Mouse (Mus musculus) monocyte, adult 2 months (primary cell): ENCODE measurements around the gene Macf1.
"Not testable (repeated sequence)": the region's sequence is repeated elsewhere in the genome, so short reads cannot be mapped to it uniquely, and the experiment has no call there.

ENCODE experiments used
- DNase-seq, 2 experiments: peaks; one replicate each; pipeline ENCODE4 v3.0.0; 2022; ENCODE audit warnings: low spot score in 2 of 2, low read depth in 1 of 2

Gene Macf1

DNA sequence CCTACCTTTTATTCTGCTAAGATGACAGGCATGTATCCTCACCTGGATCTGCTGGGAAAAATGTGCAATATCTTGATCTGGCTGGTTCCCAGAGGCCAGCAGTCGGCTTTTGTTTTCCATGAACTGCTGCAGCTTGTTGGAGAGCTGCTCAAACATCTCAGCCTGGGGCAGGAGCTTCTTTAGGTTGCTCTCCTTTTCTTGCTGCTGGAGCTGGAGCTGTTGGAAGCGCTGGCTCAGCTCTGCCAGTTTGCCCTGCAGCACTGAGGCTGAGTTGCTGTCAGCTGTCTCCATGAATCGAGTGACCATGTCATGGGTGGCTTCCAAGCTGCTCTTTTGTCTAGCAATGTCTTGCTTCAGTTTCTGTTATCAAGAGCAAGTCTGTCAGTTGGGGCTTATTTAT lies 232.2 kb downstream of the Macf1 start:
- no peak for DNase-seq

- no peak for DNase-seq
Observed at GRCm38 (mm10) chr4:123449304-123449703, 234.9 kb downstream of the Macf1 start.

DNA sequence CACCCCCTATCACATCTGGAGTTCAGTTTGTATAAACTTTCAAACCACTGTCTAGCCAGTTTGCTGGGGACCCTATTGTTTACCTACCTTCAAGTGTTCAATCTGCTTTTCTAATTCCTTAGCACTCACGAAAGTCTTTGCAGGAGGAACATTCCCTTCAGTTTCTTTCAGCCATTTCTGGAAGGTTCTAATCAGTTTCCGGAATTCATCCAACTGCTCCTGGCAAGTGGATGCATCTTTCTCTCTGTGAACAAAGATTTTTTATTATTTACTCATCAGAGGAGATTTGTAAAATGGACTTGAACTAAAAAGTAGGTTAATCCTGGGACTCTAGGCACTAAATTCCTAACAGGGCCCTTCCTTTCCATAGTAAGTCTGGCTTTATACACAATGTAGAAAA lies 236.1 kb downstream of the Macf1 start:
- DNase-seq: no peak

GRCm38 (mm10) chr4:123447251-123447650 lies 236.9 kb downstream of the Macf1 start:
- no peak for DNase-seq

DNA sequence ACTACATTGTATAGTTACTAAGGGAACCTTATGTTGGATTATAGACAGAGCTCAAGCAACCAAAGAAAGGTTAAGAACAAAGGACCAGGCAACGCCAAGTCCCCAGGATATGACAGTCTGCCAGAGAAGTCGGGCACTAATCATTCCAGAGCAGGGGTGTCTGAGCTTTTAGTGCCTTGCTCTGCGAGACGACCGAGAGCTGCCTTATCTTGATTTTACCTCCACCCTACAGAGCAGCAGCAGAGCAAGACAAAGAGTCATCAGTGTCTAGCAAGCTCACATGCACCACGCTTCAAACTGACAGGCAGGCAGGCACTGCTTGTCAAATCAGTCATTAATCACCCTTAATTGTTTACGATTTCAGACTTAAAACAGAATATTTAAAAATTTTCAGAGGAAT lies 237.4 kb downstream of the Macf1 start:
- no peak for DNase-seq

- not testable (repeated sequence) for DNase-seq
Observed at GRCm38 (mm10) chr4:123446221-123446620, 237.9 kb downstream of the Macf1 start.

DNA sequence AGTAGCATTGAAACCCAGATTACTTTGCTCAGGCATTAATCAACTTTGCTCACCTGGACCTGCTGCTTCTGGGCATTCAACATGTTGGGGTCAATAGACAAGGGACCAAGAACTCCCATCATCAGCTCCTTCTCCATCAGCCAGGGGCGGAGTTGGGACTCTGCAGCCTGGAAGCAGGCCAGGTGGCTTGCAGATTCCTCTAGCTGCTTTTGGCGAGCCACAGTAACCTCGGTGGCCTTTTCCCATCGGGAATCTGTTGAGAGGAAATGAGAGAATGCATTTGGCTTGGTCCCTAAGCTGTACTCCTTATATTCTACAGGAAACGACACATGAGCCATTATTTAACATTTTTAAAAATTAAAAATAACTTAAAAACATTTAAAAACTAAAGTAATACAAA lies 245.7 kb downstream of the Macf1 start:
- DNase-seq: no peak

DNA sequence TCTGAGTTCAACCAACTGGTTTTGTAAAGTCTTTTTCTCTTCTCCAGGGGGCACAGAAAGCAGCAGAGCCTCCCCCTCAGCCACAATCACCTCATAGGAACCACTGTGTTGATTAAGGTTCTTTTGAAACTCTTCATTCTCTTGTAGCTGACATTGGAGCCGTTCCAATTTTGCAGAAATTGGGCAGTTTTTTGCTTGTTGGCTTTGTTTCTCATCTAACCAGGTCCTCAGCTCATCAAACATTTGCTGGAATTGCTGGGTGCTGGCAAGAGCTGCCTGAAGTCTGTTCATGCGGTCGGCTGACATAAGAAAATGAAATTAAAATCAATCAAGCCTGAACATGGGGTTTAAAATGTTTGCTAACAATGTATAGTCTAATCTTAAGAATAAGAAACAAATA lies 251.0 kb downstream of the Macf1 start:
- no peak for DNase-seq

DNA sequence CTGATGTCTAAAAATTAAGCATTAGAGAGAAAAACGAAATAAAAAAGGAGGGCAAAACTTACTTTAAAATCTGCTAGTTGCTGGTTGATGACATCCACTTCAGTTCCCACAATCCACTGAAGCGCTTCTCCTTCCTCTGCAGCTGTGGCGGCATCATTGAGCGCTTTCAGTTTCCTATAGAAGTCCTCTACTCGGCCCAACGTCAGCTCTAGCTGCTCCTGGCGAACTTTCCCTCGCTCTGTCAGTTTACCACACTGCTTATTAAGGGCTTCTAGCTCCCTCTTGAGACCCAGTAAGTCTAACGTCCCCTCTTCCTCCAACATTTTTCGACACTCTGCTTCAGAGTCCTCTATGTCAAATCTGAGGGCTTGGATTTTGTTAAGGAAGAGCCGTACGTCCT lies 252.2 kb downstream of the Macf1 start:
- DNase-seq: no peak

DNA sequence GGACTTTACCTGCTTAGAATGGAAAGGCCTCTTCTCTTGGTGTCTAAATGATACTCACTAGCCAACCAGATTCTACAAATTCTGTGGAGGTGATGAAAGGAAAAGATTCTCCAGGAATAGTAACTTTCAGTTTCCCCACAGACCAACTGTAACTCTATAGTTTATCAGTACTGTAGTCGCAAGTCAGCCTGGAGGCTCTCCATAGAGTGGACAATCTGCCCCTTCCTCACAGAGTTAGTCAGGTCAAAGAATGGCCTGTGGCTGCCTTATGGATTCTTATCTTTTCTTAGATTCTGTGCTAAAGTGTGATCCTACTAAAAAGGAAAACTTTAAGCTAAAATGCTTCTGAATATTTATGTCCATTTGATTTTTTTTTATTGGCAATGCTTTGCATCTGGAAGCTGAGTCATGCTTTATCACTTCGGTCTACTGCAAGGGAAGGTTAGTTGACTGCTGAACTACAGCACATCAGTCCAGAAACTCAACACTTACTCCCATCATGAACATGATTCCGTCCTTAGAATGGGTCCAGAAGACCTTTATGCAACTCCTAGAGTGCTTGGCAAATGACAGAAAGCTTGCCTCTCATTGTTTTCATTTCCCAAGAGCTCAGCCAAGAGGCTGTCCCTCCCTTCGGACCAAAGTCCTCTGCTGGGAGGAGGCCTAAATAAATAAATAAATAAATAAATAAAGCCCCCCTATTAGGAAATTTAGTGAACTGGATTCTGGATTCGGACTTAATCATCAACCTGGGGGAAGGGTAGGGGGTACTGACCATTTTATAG lies 256.1 kb downstream of the Macf1 start:
- no peak for DNase-seq

GRCm38 (mm10) chr4:123427271-123427899 lies 256.8 kb downstream of the Macf1 start:
- no peak for DNase-seq

DNA sequence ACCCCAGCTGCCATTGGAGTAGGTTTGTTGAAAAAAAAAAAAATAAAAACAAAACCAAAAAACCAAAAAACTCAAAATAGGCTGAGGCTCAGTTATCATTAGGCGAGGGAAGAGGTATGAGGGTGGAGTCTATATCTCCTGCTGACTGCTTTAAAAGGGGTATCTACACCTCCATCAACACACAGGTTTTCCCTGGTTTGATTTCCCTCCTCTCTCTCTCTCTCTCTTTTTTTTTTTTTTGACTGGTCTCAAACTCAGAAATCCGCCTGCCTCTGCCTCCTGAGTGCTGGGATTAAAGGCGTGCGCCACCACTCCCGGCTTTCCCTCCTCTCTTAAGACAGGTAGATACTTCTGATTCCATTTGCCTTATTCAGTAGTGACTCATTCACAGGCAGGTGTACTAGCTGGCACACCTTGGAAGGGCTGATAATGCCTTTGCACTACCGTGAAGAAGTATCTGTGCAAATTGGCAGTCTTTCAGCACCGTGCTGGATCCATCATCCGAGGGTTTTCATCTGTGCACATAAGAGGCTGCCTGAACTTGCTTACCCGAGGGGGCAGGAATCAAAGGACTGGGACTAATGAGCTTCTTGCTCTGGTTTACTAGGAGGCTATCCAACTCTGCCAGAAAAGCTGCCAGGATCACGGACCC lies 257.6 kb downstream of the Macf1 start:
- DNase-seq: no peak

DNA sequence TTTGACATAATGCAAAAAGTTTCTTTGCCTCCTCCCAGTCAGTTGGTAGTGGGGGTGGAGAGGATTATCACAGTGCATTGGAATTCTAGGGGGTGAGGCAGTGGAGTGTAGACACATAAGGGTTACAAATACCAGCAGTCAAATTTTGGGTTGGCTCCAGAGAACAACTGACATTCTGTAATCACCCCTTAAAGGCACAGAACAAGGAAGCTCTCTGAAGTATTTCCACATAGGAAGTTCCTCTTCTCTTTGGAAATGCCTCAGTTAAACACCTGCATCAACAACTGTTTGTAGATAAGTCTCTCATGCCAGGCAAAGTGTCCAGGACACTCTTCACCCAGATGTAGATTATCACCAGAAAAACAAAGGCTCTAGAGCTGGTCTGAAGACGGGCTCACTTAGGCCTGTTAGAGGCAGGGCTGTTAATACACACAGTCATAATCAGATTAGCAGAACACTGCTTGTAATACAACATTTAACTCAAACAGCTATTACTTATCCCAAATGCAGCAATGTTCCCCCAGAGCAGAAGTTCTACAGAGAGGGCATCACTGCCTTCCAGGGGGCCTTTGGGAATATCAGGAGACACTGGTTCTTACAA lies 258.4 kb downstream of the Macf1 start:
- no peak for DNase-seq

DNA sequence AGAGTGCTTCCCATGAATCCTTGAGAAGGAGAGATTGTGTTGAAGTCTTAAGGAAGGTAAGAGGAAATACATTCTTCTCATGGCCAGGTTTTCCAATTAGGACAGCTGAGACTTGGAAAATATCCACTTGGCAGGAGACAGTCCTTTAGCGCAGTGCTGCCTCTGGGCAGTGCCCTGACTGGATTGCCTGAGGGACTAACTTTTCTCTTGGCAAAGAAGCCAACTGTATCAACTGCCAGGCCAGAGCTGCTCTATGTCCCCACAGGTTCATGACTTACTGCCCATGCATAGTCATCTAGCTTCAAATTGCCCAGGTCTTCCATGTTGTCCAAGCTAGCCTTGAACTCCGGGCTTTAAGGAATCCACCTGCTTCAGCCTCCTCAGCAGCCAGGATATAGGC lies 260.1 kb downstream of the Macf1 start:
- DNase-seq: no peak

- DNase-seq: no peak
Observed at GRCm38 (mm10) chr4:123422828-123423227, 261.3 kb downstream of the Macf1 start.

DNA sequence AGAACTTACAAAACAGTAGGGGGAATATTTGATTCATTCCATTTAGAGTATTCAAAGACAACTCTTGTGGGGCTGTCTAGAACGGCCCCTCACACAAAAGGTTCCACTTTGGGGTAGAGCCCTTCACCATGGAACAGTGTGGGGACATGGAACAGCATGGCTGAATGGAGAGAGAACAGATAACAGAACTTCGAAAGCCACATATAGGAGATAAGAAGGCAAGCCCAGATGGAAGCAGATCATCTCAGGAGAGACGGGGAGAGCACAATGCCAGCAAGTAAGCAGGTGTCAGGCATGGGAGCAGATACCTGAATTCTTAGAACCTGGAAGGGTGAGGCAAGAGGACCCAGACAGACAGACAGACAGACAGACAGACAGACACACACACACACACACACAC lies 266.1 kb downstream of the Macf1 start:
- DNase-seq: no peak

DNA sequence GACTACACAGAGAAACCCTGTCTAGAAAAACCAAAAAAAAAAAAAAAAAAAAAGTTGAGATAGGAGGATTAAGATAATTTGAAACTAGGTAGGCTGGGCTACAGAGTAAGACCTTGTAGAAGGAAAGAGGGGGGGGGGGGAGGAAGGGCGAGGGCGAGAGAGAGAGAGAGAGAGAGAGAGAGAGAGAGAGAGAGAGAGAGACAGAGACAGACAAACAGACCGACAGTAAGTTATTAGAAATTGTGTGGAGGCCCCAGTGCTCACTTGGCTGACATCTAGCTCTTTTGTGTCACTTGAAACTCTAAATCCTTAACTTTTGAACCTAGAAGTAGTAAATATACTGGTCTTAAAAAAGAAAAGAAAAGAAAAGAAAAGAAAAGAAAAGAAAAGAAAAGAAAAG lies 266.7 kb downstream of the Macf1 start:
- no peak for DNase-seq

GRCm38 (mm10) chr4:123416829-123417228 lies 267.3 kb downstream of the Macf1 start:
- no peak for DNase-seq

DNA sequence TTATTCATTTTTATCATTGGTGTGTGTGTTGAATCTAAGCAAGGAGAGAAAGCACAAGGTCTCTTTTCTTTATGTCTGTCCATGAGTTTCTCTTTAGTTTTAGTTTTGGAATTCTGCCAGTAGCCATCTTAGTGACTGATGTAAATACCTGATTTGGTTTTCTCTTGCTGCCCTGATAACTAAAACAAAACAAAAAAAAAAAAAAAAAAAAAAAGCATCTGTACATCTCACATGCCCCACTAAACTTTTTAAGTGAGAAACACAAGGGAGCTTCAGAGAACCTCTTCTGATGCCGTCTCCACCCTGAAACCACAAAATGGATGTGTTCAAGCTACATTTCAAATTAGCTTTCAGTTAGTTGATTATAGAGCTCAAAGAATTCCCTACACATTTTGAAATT lies 268.6 kb downstream of the Macf1 start:
- DNase-seq: no peak

DNA sequence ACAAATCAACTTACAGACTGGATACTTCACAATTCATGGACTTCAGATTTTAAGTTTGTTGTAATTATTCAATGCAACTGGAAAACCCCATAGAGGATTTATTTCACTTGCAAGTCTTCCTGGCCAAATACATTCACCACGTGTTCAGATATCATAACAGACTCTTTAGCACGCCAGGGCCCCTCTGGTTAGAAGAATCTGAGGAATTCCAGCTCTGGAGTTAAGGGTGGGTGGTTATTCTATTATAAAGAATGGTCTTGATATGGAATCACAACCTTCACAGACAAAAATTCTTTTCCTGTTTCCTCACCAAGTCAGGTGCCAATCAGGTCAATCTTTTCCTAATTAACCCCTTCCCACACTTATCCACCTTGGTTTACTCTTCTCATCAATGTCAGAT lies 270.3 kb downstream of the Macf1 start:
- no peak for DNase-seq

DNA sequence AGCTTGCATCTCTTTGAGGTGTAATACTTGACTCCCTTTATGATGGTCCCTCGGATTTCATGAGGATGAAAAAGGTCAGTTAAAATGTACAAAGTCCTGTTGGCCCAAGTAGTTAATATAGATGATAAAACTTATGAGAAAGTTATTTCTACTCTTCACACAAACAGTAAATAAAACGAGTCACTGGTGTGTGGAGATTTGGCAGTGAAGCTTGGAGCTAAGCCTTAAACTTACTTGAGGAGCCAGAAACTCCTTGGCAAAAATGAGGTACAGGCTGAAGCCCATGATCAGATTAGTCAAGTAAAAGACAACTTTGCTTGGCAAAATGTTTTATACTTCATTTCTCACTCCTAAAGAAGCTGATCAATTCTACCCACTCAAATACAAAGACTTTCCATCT lies 271.2 kb downstream of the Macf1 start:
- DNase-seq: no peak

DNA sequence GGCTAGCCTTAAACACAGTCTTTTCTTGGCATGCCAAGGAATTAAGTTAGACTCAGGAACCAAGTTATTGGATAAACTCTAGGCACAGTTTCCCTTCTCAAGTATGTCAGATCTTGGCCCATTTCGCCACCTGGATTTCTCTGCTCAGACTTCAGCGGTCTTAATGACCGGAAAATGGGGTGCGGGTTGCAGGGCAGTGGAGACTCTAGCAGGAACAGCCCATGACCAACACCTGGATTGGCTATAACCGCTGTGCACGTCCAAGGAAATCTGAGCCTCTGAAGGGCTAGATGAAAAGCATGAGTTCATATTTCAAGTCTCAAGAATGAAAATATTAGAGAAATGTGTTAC lies 271.7 kb downstream of the Macf1 start:
- DNase-seq: no peak
